ENCODE assay signal across 8 mouse cellular contexts in the genomic region with DNA sequence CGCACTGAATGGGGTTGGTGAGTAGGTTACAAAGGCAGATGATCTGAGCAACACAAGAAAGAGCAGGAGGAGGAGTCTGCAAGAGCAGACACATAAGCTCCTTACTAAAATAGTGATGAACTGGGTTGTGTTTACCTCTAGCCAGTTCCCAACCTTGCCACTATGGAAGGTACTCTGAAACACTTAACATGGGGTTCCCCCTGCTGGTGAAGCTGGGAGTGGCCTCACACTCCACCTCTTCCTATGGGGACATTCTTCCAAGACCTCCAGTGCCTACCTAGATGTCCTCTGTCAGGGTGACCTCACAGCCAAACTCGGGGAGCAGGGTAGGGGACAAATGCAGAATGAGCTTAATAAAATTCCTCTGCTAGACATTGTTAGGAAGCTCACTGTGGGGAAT.
DNase-seq lines count a peak whose midpoint lies in the region; ATAC-seq lines count a peak whose summit lies in the region.

No protein-coding gene starts in this region.

- H3K9ac ChIP-seq in limb, embryonic 11.5 days (ENCODE audit: low read length), result no peak overlapping the region

- DNase-seq in urinary bladder, adult 18-20 months (ENCODE audit: low spot score in 2 of 2), result peak; percentile 29 to 57
- DNase-seq in urinary bladder, postnatal 10 days (ENCODE audit: low spot score), result no peak
- peak; percentile 70 for DNase-seq in embryo, embryonic 10 days (ENCODE audit: low spot score)
- peak; percentile 60 for DNase-seq in gastrocnemius, postnatal 14 days
- peak; percentile 56 for DNase-seq in kidney, adult 18-20 months
- DNase-seq in limb, embryonic 11.5 days (ENCODE audit: low spot score), result peak; percentile 58
- DNase-seq in retina, embryonic 14.5 days (ENCODE audit: low spot score), result peak; percentile 71

- H3K4me2 ChIP-seq in limb, embryonic 11.5 days (ENCODE audit: low read depth, severe bottlenecking), result no peak overlapping the region

- H3K4me1 ChIP-seq in limb, embryonic 11.5 days (ENCODE audit: control insufficient read depth, insufficient read depth, low read length), result 0 out of 2 replicates have a peak, but pooled peaks cover 2% of the 10 kb centered on the region

- 57% methylated on average over 2 of the region's 2 CpGs for WGBS in limb, embryonic 11.5 days

- intact Hi-C loops in gastrocnemius, postnatal 14 days (cut with DNase I; ENCODE audit: low total_unique reads), result loop anchor here (5.0 to 10.0 kb wide), 2 partner anchors 150 to 847 kb away; no protein-coding TSS in a partner anchor

- H3K27me3 ChIP-seq in limb, embryonic 11.5 days (ENCODE audit: control insufficient read depth, insufficient read depth, low read length), result no peaks in the 10 kb centered on the region

- no peaks in the 10 kb centered on the region for H3K36me3 ChIP-seq in limb, embryonic 11.5 days (ENCODE audit: control insufficient read depth, insufficient read depth, low read length)

- no peak for ATAC-seq in limb, embryonic 11.5 days (ENCODE audit: insufficient number of reproducible peaks, low FRiP score, low TSS enrichment, low read depth)
- ATAC-seq in monocyte, adult 5-6 weeks (replicated peaks; ENCODE audit: insufficient number of reproducible peaks, low FRiP score, low TSS enrichment, poor library complexity, severe bottlenecking), result no peak

- no peak overlapping the region for H3K4me3 ChIP-seq in limb, embryonic 11.5 days (ENCODE audit: low read depth, low read length)

- H3K27ac ChIP-seq in limb, embryonic 11.5 days (replicated peaks; ENCODE audit: low read depth, low read length), result no peak overlapping the region

- no peaks in the 10 kb centered on the region for H3K9me3 ChIP-seq in limb, embryonic 11.5 days (ENCODE audit: control insufficient read depth, low read length)
